Mouse (Mus musculus) forebrain, embryonic 14.5 days (tissue): Measurements from ENCODE around the gene Sema3b. TPM values are rescaled to one million over a fixed set of nuclear protein-coding genes. Genes with fewer than 3 reads are reported as not detected.

Source experiments
- ATAC-seq: fragments of 200-750 bp; cut with Nextera tagmentation; 2 replicates; pipeline ENCODE4 v1.8.0; 2017; ENCODE audit warnings: mild to moderate bottlenecking, moderate library complexity
- DNase-seq: peaks from one replicate; pipeline ENCODE4 v3.0.0-alpha.2; 2015; ENCODE audit warnings: low spot score
- H3K27ac ChIP-seq: fragments of 300-500 bp; sonication (generic); 2 replicates; pipeline ENCODE4 v1.5.1; 2014; ENCODE audit warnings: low read depth, mild to moderate bottlenecking, control low read depth, low read length, moderate library complexity
- H3K27me3 ChIP-seq: fragments of 300-500 bp; sonication (generic); replicated peaks from 2 replicates; pipeline ENCODE4 v1.6.1; 2014; ENCODE audit warnings: low read length, control low read depth, mixed read lengths; ENCODE audit not compliant: control insufficient read depth, insufficient read depth
- H3K36me3 ChIP-seq: fragments of 300-500 bp; sonication (generic); 2 replicates; pipeline ENCODE4 v1.6.1; 2014; ENCODE audit warnings: low read length, control low read depth; ENCODE audit not compliant: control insufficient read depth, insufficient read depth
- H3K4me1 ChIP-seq: fragments of 300-500 bp; sonication (generic); 2 replicates; pipeline ENCODE4 v1.6.1; 2014; ENCODE audit warnings: antibody characterized with exemption, low read length, control low read depth; ENCODE audit not compliant: control insufficient read depth, insufficient read depth
- H3K4me2 ChIP-seq: fragments of 300-500 bp; sonication (generic); 2 replicates; pipeline ENCODE4 v1.6.1; 2014; ENCODE audit warnings: mild to moderate bottlenecking, control low read depth, low read length
- H3K4me3 ChIP-seq: fragments of 300-500 bp; sonication (generic); 2 replicates; pipeline ENCODE4 v1.5.1; 2014; ENCODE audit warnings: low read depth, low read length, control low read depth
- H3K9ac ChIP-seq: fragments of 300-500 bp; sonication (generic); 2 replicates; pipeline ENCODE4 v1.6.1; 2014; ENCODE audit warnings: mild to moderate bottlenecking, low read length, control low read depth, moderate library complexity
- H3K9me3 ChIP-seq: fragments of 300-500 bp; sonication (generic); replicated peaks from 2 replicates; pipeline ENCODE4 v1.6.1; 2016; ENCODE audit warnings: low read length, control low read depth, mixed read lengths; ENCODE audit not compliant: control insufficient read depth
- WGBS: fragments of 180-500 bp; shearing (Covaris S2); extraction: QIAGEN DNeasy Blood & Tissue Kit; methylation state at CpG from one replicate; pipeline ENCODE4 v1.1.7; 2014; 5-methylcytosine and 5-hydroxymethylcytosine counted together
- polyA plus RNA-seq: library from polyadenylated mRNA; unstranded; fragments of >200 nt; fragmentation: Nextera tagmentation; extraction: Ambion mirVana; gene quantifications from 2 replicates; pipeline ENCODE4 v1.2.1, GENCODE M21; 2014

Sema3b gene
- polyA plus RNA-seq, 1 experiment from 2014 or later: 0.85 TPM

DNA sequence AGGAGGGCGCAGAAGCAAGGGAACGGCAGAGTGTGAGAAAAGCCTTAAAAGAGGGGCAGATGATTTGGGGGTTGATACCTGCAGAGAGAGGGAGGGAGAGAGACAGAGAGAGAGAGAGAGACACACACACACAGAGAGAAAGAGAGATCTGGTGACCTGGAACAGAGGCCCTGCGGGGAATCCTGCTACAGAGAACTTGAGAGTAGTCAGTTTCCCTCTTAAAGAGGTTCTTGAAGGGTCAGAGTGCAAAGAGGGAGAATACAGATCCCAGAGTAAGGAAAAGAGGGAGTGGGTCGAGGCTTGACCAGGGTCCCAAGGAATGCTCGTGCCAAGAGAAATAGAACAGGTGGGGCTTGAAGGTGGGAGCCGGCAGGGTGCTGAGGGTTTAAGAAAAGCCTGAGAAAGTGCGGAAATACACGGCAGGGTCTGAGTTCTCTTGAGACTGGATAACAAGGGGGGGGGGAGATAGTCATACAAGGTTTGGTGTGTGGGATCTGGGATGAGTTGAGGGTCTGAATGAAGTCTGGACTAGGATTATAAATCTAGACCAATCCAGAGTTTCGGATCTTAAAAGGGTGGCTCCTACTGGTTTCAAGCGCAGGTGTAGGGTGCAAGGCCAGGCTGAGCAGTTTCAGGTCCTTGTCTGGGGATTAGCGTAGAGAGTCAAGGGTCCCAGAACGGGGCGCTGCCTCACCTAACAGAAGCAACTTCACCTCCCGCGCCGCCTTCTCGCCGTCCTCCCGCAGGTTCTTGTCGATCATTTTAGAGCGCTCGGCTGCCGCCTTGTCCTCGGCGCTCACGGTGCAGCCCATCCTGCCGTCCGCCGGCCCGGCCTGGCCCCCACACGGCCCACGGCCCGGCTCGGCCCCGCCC, 25.6 kb upstream of the Sema3b start:
- WGBS: 0% methylated on average over 35 of the region's 35 CpGs
- Histone ChIP-seq H3K9me3 (no peaks in the 10 kb centered on the region), H3K4me3 (peak overlapping the region; percentile 79), H3K9ac (peak overlapping the region; percentile 78), H3K27me3 (no peaks in the 10 kb centered on the region), H3K4me1 (peaks cover 48% of the 10 kb centered on the region), H3K36me3 (0 out of 2 replicates have a peak, but pooled peaks cover under 1% of the 10 kb centered on the region), H3K27ac (peak overlapping the region; percentile 96), H3K4me2 (peak overlapping the region; percentile 92)
- ATAC-seq (no peak), DNase-seq (no peak)

DNA sequence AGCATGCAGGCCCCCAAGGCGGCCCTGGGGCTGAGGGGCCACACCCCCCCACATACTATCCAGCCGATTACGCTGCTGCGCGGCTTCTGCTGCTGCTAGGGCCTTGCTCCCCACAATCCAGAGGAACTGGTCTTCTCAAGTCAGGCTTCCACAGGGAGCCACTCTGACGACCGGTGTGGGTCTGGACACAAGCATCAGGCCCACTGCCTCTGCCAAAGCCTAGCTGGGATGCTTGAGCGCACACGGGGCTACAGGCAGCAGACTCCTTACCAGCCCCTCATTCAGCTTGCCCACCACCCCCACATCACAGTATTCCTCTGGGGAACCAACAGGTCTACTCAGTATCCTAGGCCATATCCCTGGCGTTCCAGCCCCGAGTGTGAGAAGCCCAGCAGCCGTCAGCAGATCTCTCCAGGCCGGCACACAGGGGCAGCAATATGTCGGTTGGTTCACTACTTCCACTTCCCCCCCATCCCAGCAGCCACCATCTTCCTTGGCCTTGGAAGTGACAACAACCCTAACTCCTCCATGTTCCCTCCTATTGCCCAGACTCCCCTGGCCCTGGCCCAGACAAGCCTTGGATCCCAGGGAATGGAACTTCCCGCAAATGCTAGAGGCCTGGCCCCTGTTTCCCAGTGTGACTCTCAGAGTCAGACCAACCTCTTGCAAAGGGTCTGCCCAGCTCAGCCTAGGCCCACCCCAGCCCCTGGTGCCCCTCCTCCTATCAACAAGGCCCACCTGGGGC, 24.8 kb upstream of the Sema3b start:
- WGBS: 1% methylated on average over 15 of the region's 15 CpGs
- H3K4me2 ChIP-seq: peak overlapping the region; percentile 92
- H3K4me3 ChIP-seq: peak overlapping the region; percentile 79
- 0 out of 2 replicates have a peak, but pooled peaks cover 7% of the 10 kb centered on the region for H3K36me3 ChIP-seq
- H3K9ac ChIP-seq: peak overlapping the region; percentile 78
- DNase-seq (no peak), ATAC-seq (no peak)
- peak overlapping the region; percentile 96 for H3K27ac ChIP-seq
- H3K9me3 ChIP-seq: no peaks in the 10 kb centered on the region
- peaks cover 56% of the 10 kb centered on the region for H3K4me1 ChIP-seq
- no peaks in the 10 kb centered on the region for H3K27me3 ChIP-seq

DNA sequence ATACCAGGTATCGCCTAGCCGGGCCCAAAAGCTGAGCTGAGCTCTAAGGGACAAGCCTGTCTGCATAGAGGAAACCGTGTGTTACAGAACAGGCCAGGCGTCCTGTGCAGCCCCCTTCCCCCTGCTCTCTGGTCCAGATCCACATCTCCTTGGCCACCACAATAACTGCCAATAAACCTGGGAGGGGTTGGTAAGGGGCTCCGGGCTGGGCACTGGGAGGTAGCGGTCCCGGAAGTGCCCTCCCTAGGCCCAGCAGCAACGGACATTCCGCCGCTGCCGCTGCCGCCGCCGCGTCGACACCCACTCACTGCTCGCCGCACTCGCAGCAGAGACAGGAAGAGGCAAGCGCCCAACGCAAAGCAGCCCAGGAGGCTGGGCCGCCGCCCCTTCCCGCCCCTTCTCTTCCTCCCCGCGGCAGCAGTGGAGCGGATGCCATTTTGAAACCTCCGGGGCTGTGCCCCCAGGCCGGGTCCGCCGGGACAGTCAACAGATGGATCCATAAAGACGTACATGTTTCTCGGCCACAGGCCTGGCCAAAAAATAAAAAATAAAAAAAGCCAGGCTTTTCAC, 24.1 kb upstream of the Sema3b start:
- H3K9ac ChIP-seq: peak overlapping the region; percentile 78
- H3K4me2 ChIP-seq: peak overlapping the region; percentile 92
- H3K4me1 ChIP-seq: peaks cover 62% of the 10 kb centered on the region
- H3K9me3 ChIP-seq: no peaks in the 10 kb centered on the region
- no peaks in the 10 kb centered on the region for H3K27me3 ChIP-seq
- peak overlapping the region; percentile 96 for H3K27ac ChIP-seq
- peak; percentile 25 for ATAC-seq
- peak overlapping the region; percentile 79 for H3K4me3 ChIP-seq
- DNase-seq: peak; percentile 80
- 0 out of 2 replicates have a peak, but pooled peaks cover 9% of the 10 kb centered on the region for H3K36me3 ChIP-seq
- 2% methylated on average over 33 of the region's 33 CpGs for WGBS

DNA sequence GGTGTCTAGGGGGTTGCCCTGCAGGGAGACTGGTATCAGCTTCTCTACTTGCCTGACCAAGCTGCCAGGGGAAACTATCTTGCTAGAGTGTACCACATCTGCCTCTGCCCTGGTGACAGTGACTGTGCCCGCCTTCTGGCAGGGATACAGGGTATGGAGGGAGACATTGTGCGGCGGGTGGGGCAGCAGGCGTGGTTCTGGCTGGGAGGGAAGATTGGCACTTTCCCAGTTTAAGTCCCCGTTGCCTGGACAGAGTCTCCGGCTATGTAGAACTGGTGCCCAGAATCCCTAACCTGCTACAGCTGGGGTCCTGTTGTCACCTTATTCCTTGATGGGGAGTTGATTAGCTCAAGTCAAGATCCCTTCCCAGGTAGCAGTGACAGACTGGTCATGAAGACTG, 23.4 kb upstream of the Sema3b start:
- no peak for ATAC-seq
- DNase-seq: no peak
- H3K4me2 ChIP-seq: peak overlapping the region; percentile 92
- no peaks in the 10 kb centered on the region for H3K9me3 ChIP-seq
- H3K4me1 ChIP-seq: peaks cover 66% of the 10 kb centered on the region
- no peaks in the 10 kb centered on the region for H3K27me3 ChIP-seq
- H3K9ac ChIP-seq: peak overlapping the region; percentile 78
- H3K4me3 ChIP-seq: peak overlapping the region; percentile 79
- H3K27ac ChIP-seq: peak overlapping the region; percentile 96
- WGBS: 9% methylated on average over 6 of the region's 6 CpGs
- 0 out of 2 replicates have a peak, but pooled peaks cover 9% of the 10 kb centered on the region for H3K36me3 ChIP-seq

DNA sequence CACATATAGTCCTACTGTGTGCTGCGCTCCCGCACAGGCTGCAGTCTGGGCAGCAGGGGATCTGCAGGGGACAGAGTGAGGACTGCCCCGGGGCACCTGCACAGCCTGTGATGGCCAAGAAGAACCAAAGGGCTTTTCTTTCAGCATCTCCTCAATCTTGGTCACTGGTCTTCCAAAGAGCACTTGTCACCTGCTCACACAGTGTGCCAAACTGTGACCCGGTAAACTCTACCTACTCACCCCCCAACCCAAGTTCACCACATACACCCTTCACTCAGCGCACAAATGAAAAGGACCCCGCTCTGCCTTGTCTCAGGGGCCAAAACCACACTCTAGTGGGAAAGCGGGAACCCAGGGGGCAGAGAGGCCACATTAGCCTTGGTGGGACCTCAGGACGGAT, 22.8 kb upstream of the Sema3b start:
- Histone ChIP-seq H3K4me1 (peaks cover 66% of the 10 kb centered on the region), H3K9ac (peak overlapping the region; percentile 78), H3K4me3 (peak overlapping the region; percentile 79; the same call in 1 of the 2 replicates), H3K27me3 (no peaks in the 10 kb centered on the region), H3K27ac (peak overlapping the region; percentile 96), H3K36me3 (0 out of 2 replicates have a peak, but pooled peaks cover 9% of the 10 kb centered on the region), H3K4me2 (peak overlapping the region; percentile 92), H3K9me3 (no peaks in the 10 kb centered on the region)
- WGBS: 51% methylated on average over 8 of the region's 8 CpGs
- DNase-seq: no peak
- ATAC-seq: no peak

DNA sequence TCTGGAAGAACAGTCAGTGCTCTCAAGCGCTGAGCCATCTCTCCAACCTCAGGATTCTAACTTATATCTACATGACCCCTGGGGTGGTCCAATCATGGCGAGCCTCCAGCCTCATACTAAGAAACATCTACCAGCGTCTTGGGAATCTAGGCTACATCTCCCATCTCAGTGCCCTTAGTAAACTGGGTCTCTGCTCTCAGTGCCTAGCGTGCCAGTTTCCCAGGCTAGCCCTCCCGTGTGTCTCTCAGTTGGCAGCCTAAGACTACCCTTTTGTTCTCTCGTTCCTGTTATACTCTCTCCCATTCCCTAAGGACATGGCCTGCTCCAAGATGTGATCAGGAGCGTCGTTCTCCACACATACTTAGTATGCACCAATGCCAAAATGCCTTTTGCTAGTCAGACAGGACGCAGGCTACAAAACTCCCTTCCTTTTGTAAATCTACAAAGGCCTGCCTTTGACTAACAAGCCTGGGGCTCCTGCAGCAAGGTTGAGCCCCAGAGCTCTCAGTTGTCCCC, 22.3 kb upstream of the Sema3b start:
- no peaks in the 10 kb centered on the region for H3K27me3 ChIP-seq
- DNase-seq (no peak), ATAC-seq (no peak)
- H3K36me3 ChIP-seq: 0 out of 2 replicates have a peak, but pooled peaks cover 9% of the 10 kb centered on the region
- H3K4me3 ChIP-seq: no peak overlapping the region; the same call in 1 of the 2 replicates
- peak overlapping the region; percentile 96 for H3K27ac ChIP-seq
- peaks cover 67% of the 10 kb centered on the region for H3K4me1 ChIP-seq
- WGBS: 18% methylated on average over 9 of the region's 9 CpGs
- H3K9me3 ChIP-seq: no peaks in the 10 kb centered on the region
- peak overlapping the region; percentile 78; the same call in 1 of the 2 replicates for H3K9ac ChIP-seq
- H3K4me2 ChIP-seq: peak overlapping the region; percentile 92

DNA sequence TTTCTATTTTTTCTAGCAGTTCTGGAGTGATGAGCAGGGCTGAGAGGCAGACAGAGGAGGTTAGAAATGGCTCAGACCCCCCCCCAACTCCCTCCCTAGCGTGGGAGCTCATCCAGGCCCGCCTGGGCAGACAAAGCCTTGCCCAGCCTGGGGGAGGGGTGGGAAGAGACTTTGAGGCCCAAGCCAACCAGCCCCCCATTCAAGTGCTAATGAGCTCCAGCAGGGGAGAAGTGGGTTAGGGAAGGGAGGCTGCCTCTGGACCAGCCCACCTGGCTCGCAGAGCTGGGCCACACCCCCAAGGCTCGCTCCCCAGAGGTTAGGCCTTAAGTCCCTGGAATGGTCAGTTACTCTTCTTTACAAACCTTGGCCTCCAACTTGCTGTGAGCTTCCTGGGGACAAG, 21.5 kb upstream of the Sema3b start:
- Histone ChIP-seq H3K27me3 (no peaks in the 10 kb centered on the region), H3K27ac (peak overlapping the region; percentile 96), H3K4me2 (peak overlapping the region; percentile 48), H3K9me3 (no peaks in the 10 kb centered on the region), H3K36me3 (0 out of 2 replicates have a peak, but pooled peaks cover 9% of the 10 kb centered on the region), H3K4me3 (0 out of 2 replicates have a peak overlapping the region, but pooled peaks have one; percentile 7), H3K4me1 (peaks cover 69% of the 10 kb centered on the region), H3K9ac (peak overlapping the region; percentile 69)
- ATAC-seq (peak; percentile 36), DNase-seq (peak; percentile 92)
- WGBS: 0% methylated on average over 4 of the region's 4 CpGs

DNA sequence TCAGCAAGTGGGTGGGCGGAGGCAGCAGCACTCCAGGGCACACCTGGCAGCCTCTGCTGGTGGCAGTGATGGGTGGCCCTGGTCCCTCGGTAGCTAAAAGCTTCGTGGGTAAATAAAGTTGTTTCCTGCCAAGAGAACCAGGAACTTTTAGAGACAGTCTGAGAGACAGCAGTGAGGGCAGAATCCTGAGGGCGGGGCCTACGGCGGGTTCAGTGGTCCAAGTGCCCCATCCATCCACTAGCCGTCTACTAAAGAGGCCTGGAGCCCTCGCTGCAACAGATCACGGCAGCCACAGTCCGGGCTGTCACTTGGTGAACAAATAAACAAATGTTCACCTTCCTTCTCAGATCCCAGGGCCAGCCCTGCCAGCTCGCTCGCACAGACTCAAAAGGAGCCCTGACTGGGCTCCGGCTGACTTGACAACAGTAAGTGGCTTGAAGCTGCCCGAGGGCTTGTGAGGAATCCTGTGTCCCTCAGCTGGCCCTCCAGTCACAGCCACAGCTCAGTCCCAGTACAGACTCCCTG, 20.9 kb upstream of the Sema3b start:
- H3K4me2 ChIP-seq: peak overlapping the region; percentile 48
- no peaks in the 10 kb centered on the region for H3K9me3 ChIP-seq
- ATAC-seq (peak; percentile 8; the same call in 1 of the 2 replicates), DNase-seq (peak; percentile 69)
- peaks cover 14% of the 10 kb centered on the region for H3K36me3 ChIP-seq
- WGBS: 4% methylated on average over 14 of the region's 14 CpGs
- peaks cover 69% of the 10 kb centered on the region for H3K4me1 ChIP-seq
- peak overlapping the region; percentile 69 for H3K9ac ChIP-seq
- peak overlapping the region; percentile 7; the same call in 1 of the 2 replicates for H3K4me3 ChIP-seq
- H3K27me3 ChIP-seq: no peaks in the 10 kb centered on the region
- H3K27ac ChIP-seq: peak overlapping the region; percentile 96
